Mouse (Mus musculus) testis, postnatal 14 days (tissue): ENCODE measurements around the gene Tsks.

Experiments
- DNase-seq: peaks from one replicate; pipeline ENCODE4 v3.0.0; 2021; ENCODE audit warnings: low spot score

Gene Tsks

DNA sequence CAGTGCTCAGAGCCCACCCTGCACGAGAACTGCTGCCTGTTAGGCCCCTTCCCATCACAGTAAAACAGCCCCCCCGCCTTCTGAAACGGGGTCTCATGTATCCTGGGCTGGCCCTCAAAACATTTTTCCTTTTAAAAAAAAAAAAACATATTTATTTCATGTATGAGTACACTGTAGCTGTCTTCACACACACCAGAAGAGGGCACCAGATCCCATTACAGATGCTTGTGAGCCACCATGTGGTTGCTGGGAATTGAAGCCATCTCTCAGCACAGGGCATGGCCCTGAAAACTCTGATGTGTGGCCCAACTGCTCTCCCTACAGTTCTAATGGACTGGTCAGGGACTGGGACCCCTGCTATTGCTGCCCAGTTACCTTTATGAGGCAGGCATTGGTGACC is 35.3 kb downstream of the Tsks start:
- no peak for DNase-seq

DNA sequence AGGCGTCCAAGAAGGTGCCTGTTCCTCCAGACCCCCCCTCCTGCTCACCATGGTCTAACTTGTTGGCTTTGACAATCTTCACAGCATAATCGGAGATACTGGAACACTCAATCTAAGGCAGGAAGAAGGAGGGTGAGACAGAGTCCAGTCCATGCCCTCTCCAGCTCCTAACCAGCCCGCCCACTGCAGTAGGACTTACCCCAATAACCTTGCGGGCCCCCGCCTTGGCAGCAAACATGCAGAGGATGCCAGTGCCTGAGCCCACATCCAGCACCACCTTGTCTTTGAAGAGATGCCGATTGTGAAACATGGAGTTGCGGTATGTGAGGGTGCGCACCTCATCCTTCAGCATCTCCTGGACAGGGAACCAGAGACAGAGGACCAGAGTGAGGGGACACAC is 38.5 kb downstream of the Tsks start:
- DNase-seq, result no peak

DNA sequence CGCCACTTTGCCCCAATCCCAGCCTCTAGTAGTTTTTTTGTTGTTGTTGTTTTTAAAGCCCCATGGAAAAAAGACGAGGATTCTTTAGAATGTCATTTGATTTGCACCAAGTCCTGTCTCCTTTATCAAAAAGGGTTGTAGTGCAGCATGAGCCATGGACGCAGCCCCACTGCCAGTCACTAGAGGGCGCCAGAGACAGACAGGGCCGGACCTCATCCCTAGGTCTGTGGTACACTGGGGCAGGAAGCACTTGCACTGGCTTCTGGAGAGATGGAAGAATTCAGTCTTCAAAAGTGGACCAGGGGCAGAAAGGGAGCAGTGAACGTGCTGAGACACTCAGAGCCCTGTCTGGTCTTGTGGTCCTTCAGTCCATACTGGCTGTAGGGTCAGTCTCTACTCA is 40.1 kb downstream of the Tsks start:
- DNase-seq, result peak; percentile 74

DNA sequence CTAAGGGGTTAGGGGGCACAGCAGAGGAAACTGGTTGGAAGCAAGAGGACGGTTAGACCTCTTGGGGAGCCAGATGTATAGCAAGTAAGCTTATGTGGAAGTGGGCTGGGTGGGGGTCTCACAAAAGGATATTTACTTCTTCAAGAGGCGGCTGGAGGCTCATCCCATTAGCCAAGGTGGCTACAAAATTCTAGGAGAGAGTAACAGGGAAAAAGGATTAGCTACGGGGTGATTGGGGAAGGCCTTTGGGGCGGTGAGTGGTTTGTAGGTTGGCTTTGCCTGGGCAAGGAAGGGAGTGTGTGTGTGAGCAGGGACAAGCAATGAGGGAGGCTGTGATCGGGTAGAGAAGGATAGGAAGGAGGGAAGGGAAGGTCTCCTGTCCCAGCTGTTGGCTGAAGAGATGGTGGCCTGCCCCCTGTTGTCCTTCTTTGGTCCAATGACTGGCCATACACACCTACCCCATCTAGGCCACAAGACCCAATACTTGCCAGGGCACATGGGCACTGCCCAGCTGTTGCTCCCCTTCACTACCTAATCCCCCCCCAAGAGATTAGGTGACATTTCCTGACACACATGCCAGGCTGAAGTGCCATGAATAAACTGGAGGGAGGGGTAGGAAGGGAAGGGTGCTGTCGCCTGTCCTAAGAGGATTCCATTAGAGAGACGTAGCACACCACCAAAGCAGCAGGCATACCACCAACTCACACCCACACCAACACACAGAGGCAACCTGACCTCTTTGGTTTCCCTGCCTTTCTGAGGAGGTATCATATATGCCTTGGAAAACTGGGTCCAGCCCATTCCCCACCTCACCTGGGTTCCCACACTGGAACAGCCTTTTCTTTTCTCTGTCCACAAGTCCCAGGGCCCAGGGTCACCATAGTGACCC is 41.2 kb downstream of the Tsks start:
- no peak for DNase-seq

DNA sequence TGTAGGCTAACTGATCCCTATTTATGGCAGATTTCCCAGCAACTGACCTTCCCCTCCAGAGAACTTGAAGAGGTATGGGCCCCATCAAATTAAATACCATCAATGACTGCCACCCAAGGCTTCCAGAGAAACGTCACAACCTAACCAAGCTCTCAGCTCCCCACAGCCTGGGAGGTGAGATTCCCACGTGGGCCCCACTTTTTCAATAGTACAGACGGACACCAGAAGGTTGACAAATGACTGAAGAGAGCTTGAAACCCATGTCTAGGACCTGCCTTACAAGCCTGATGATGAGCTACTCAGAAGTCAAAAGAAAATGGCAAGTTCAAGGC is 41.8 kb downstream of the Tsks start:
- DNase-seq, result no peak

DNA sequence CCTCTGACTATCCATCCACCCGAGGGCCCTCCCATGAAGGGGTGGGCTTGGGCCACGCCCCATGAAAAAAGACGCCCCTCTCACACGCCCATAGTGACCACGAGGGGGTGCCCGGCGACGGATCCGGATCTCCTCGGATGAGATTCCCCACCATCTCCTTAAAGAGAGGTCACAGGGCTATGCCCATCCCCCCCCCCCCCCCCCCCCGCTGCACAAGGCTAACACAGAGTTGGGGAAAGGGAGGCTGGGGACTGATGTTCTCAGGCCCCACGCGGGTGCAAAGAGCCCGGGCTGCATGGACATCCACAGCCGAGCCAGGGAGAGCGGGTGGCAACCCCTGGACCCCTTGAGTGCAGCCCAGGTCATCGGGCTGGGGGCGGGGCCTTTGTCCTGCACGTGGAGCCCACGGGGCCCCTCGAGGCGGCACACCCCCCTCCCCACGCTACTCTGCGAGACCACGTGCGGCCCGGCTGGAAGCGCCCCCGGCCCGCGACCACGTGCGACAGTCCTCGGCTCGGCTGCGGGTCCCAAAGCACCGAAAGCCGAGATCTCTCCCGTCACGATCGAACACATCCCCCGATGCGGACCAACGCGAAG is 42.7 kb downstream of the Tsks start:
- peak; percentile 83 for DNase-seq

DNA sequence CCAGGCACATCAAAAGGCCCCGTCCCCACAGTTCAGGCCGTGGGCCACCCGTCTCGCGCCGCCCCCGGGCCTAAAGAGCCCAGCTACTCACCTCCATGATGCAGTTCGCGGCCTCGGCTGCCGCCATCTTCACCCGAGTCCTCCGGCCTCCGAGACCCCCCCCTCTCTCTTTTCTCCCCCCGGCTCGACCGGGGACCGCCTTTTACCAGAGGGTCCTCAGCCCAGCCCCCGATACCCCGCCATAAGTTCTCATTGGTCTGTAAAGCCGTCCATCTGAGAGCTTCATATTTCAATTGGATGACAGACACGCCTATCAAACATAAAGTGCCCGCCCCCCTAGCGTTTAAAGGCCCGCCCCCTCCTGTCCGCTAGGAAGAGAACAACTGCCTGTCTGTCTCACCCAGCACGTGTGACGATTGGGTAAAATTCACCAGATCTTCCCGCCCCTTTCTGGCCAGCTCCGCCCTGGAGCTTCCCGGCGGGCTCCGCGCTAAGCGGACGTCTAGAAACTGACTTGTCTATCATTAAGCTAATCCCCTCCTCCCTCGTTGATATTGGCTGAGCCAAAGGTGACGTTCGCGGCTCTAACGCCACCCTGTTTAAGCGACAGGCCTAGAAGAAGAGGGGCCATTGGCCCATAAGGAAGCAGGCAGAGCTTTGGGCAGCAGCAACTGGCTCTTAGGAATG is 43.3 kb downstream of the Tsks start, which contains the start of gene Prmt1:
Gene Prmt1 (minus strand): TSS at position 377 of the 687 bp plus-strand sequence.
- DNase-seq, result peak; percentile 99

DNA sequence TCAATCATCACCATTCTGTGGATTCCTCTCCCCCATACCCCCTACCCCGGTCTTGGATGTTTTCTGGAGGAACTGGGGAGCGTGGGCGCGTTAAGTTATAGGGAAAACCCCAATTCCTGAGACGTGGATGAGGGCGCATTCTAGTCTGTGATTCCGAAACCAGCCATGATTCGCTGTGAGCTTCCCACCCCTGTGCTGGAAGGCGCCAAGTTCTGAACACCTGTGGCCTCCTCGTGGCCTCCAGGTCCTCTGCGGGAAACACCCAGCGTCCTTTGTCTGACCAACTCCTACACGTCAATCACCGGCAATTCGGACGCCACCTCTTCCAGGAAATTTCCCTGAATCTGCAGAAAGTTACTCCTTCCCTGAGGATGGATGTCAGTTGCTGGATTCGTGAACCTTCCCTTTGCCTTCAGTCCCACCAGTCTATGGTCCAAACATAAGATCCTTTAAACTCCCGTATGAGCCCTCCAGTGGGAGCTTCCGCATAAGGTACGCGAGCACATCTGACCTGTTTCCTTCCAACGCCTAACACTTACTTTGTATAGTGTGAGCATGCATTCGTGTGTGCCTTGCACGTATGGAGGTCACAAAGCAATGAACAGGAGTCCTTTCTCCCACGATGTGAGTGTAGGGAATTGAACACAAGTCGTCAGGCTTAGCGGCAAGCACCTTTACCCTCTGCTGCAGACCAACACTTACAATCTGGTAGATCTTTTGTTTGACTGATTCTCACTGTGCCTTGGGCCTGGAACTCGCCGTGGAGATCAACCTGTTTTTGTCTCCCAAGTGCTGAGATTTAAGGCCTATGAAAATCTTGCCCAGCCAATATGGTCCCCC is 44.1 kb downstream of the Tsks start:
- DNase-seq, result no peak

DNA sequence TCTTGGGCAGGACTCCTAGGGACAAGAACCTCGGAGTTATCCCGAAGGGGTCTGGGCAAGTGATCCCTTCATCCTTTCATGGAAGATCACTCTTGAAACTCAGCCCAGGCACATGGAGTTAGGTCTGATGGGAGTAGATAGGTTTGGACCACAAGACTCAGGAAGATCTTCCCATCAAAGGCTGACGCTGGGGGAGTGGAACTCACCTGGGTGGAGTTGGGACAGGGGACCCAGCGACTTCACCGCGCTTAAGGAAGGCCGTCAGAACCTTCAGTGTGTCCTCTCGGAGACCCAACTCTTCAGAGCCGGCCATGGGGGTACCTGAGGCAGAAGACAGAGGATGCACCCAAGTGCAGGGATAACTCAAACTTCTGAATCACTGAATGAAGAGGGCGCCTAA is 53.7 kb downstream of the Tsks start:
- no peak for DNase-seq

DNA sequence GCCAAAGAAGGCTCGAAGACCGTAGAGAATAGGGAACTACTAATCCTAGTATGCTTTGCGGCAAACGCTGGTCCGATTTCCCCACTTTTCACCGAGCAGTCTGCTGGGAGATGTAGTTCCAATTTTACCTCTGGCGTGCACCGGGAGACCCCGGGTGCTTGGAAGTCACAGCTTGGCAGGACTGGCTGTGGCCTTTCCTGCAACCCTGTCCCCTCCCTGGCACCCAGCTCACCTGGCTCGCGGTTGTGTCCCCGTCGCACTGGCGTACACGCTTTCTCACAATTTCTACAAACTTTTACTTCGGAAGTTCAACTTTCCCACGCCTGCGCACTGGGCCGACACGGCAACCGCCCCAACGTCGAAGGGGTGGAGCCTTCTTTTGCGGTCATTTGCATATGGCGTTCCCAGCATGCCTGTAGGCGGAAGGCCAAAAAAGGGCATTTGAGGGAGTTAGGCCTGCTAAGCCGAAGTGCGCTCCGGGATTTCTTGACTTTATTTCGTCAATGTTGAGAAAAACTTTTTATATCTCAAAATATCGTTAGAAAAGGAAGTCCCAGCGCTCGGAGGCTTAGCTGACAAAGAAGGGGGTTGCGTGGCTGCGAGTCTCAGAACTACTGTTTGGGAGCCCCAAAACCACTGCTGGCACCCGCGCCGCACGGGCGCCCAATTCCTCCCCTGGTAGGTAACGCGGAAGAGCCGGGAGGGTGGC is 54.4 kb downstream of the Tsks start, which contains the start of gene Irf3:
Gene Irf3 (plus strand): TSS at position 418 of the 709 bp plus-strand sequence.
- peak; percentile 96 for DNase-seq

DNA sequence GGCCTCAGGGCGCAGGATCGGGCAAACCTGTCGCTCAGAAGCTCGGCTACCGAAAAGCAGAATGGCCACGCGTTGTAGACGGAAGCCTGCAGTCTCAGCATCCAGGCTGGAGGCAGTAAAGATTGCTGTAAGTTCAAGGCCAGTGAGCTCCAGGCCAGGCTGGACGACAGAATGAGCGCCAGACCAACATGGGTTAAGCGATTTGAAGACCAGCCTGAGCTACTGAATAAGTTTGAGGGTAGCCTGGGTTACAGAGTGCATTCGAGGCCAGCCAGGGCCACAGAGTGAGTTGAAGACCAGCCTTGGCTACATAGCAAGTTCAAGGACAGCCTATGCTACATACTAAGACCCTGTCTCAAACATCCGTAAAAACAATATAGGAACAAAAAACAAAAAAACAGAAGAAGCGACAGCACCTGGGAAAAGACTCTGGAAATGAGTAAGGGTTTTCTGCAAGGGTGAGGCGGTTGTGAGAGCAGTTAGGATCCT is 55.0 kb downstream of the Tsks start:
- no peak for DNase-seq

DNA sequence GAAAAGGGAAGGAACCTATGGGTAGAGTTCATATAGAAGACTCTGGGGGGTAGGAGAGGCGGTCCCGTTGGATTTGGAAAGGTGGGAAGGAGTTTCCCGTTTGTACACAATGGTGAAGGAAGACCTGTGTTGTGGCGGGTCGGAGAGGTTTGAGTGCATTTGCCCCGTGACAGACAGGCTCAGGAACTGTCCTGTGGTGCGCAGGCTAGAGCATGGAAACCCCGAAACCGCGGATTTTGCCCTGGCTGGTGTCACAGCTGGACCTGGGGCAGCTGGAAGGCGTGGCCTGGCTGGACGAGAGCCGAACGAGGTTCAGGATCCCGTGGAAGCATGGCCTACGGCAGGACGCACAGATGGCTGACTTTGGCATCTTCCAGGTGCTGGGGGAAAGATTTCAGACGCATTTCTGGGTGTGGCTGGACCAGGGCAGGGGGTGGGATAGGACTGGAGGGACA is 55.5 kb downstream of the Tsks start, which contains the start of gene Bcl2l12:
Gene Bcl2l12 (minus strand): TSS at position 212 of the 455 bp plus-strand sequence.
- DNase-seq, result no peak

DNA sequence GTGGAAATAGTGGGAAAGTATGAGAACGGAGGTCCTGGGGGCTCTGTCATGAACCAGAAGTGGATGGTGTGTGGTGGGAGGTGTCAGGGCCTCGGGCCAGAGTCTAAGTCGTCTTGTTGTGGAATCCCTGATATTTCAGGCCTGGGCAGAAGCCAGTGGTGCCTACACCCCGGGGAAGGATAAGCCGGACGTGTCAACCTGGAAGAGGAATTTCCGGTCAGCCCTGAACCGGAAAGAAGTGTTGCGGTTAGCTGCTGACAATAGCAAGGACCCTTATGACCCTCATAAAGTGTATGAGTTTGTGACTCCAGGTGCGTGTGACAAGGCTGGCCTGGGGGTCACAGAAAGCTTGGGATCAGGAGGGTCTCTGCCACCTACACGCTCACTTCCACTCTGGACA is 56.7 kb downstream of the Tsks start:
- DNase-seq, result no peak

DNA sequence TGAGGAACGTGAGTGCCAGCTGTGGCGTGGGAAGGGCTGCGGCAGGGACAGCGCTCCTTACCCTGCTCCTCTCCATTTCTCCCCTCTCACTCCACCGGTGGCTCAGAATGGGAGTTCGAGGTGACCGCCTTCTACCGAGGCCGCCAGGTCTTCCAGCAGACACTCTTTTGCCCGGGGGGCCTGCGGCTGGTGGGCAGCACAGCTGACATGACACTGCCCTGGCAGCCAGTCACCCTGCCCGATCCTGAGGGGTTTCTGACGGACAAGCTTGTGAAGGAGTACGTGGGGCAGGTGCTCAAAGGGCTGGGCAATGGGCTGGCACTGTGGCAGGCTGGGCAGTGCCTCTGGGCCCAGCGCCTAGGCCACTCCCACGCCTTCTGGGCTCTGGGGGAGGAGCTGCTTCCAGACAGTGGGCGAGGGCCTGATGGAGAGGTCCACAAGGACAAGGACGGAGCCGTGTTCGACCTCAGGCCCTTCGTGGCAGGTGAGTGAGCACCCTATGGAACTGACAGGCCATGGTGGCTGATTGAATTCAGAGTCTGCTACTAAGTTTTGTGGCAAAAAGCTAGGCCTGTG is 57.6 kb downstream of the Tsks start:
- DNase-seq, result no peak

DNA sequence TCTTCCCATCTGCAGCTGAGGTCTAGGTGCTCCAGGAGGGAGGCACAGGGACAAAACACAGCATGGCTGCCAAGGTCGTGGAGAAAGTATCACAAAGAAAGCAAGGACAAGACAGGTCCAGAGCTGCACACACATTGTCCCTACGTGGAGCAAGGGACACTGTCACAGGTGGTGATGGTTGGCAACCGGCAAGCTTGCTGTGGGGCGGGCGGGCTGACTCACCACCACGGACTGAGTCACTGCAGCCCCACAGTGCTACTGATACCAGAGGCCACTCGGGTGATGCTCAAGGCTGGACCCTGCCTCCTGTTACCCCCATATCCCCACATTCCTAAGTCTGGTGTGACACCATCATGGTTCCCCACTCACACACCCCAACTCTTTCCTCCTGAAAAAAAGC is 59.4 kb downstream of the Tsks start:
- no peak for DNase-seq

DNA sequence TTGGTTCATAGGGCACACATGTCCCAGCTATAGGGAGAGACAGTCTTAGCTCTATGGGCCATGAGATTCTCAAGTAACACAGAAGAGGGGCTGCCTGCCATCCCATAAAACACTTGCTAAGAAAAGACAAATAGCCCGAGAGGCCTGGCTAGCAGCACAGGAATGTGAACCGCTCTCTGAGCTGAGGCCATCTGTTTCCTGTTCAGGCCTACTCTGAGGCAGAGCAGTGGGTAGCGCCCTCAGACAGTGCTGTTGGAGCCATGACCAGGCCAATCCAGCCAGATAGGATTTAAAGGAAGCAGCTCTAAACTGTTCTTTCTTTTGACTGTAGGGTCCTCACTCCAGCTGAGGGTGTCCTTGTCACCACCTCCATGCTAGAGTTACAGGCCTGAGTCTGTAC is 61.5 kb downstream of the Tsks start:
- no peak for DNase-seq

DNA sequence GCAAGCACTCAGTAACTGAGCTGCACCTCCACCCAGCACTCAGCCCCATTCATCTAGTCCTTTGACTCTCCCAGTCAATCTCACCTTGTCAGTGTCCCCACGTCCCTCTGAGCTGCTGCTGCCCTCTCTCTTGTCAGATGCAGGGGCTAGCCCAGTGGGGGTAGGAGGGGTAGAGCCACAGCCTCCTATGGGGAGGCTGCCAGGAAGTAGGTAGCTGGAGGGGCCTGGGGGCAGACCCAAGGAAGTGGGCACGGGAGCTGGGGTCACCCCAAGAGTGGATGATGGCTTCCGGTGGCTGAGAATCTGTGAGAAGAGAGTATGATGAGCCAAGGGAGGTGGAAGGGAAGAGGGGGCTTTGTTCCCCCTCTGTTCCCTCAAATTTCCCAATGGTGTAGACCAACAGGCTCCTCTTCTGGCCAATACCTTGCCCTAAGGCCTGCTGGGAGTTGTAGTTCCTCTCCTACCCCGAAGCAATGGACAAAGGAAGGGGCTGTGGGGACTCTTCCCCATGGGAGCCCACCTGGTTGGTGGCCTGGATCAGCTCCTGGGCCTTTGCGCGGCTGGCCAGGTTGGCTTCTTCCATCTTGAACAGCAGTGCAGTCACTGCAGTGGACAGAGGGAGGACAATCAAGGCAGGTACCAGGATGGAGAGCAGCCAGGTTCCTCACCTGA is 62.5 kb downstream of the Tsks start:
- no peak for DNase-seq

DNA sequence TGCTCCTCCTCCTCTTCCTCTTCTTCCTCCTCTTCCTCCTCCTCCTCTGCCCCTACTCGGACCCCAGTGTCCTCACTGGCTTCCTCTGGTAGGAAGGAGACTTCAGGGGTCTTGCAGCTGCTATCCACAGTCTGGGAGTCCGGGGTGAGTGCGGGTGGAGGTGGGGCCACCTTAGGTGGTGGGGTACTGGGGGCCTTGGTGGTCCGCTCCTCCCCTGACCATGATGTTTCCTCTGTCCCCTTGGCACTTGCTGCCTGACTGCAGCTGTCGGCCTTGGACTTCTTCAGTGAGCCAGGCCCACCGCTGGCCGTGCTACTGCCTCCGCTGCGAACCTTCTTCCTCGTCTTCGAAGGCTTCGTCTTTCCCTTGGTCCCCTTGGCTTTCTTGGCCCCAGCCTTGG is 63.5 kb downstream of the Tsks start:
- DNase-seq, result no peak

DNA sequence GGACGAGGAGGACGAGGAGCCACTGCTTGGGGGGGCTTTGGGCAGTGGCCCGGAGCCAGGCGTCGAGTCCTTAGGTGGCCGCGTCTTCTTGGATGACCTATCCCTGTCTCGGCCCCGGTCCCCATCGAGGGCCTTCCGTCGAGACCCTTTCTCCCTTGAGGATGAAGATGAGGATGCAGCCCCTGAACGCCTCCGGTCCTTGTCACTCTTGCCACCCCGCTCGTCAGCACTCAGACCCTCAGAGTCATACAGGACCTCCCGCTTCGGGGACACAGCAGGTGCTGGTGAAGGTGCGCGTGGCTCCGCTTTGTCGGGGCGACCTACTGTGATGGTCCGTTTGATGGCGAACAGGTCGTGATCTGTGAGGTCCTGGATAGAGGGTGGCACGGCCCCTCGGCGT is 64.1 kb downstream of the Tsks start:
- no peak for DNase-seq
